Mouse (Mus musculus): ENCODE data around the gene Noxa1. TPM values are rescaled to one million over a fixed set of nuclear protein-coding genes. Genes with fewer than 3 reads are reported as not detected.

Gene Noxa1
- polyA plus RNA-seq, 1 experiment from 2014 or later: not detected

DNA sequence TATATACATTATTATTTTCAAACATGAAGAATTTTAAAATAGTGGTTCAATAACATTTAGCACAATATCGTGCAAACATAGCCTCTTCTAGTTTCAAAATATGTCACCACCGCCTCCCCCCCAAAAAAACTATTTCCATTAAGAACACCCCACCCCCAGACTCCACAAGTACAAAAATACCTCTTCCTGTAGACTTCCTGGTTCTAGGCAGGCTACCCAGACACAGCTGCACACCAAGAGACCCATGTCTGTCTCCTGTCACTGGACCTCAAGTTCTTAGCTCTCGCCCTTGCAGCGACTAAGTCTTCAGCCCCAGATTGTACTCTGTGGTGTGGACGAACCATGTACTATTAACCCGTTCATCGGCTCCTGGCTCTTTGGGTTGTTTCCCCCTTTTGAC is 26.0 kb upstream of the Noxa1 start:
- Histone ChIP-seq H3K36me3 (no peaks in the 10 kb centered on the region), H3K4me2 (no peak overlapping the region), H3K27ac (no peak overlapping the region), H3K4me1 (replicated peaks) (peaks cover 19% of the 10 kb centered on the region), H3K4me3 (no peak overlapping the region), H3K27me3 (0 out of 2 replicates have a peak, but pooled peaks cover 3% of the 10 kb centered on the region), H3K9ac (no peak overlapping the region), H3K9me3 (0 out of 2 replicates have a peak, but pooled peaks cover 4% of the 10 kb centered on the region)
- WGBS: 82% methylated on average over 7 of the region's 7 CpGs
- no peak for ATAC-seq (ENCODE audit: low FRiP score)

- Histone ChIP-seq H3K9me3 (0 out of 2 replicates have a peak, but pooled peaks cover 4% of the 10 kb centered on the region), H3K27ac (no peak overlapping the region), H3K36me3 (no peaks in the 10 kb centered on the region), H3K4me2 (no peak overlapping the region), H3K4me1 (replicated peaks) (peaks cover 10% of the 10 kb centered on the region; the same call in 1 of the 2 replicates), H3K4me3 (no peak overlapping the region), H3K27me3 (no peaks in the 10 kb centered on the region), H3K9ac (no peak overlapping the region)
- no peak for ATAC-seq (ENCODE audit: low FRiP score)
- 56% methylated on average over 2 of the region's 2 CpGs for WGBS
Measured at GRCm38 (mm10) chr2:25115442-25115841, 20.5 kb upstream of the Noxa1 start.

GRCm38 (mm10) chr2:25114308-25114707 is 19.4 kb upstream of the Noxa1 start:
- Histone ChIP-seq H3K36me3 (no peaks in the 10 kb centered on the region), H3K4me1 (replicated peaks) (peaks cover 15% of the 10 kb centered on the region), H3K9ac (no peak overlapping the region), H3K9me3 (0 out of 2 replicates have a peak, but pooled peaks cover 4% of the 10 kb centered on the region), H3K4me3 (no peak overlapping the region), H3K4me2 (no peak overlapping the region), H3K27ac (no peak overlapping the region), H3K27me3 (no peaks in the 10 kb centered on the region)
- no peak for ATAC-seq (ENCODE audit: low FRiP score)
- 90% methylated on average over 2 of the region's 2 CpGs for WGBS

GRCm38 (mm10) chr2:25111184-25111791 is 16.3 kb upstream of the Noxa1 start:
- Histone ChIP-seq H3K27me3 (no peaks in the 10 kb centered on the region), H3K4me2 (no peak overlapping the region), H3K4me1 (replicated peaks) (peaks cover 15% of the 10 kb centered on the region), H3K4me3 (no peak overlapping the region), H3K36me3 (no peaks in the 10 kb centered on the region), H3K9ac (no peak overlapping the region), H3K9me3 (no peaks in the 10 kb centered on the region), H3K27ac (no peak overlapping the region; the same call in 1 of the 2 replicates)
- no peak for ATAC-seq (ENCODE audit: low FRiP score)
- WGBS: 42% methylated on average over 9 of the region's 9 CpGs

- Histone ChIP-seq H3K4me2 (no peak overlapping the region), H3K4me1 (replicated peaks) (peaks cover 15% of the 10 kb centered on the region), H3K27ac (no peak overlapping the region), H3K27me3 (no peaks in the 10 kb centered on the region), H3K36me3 (no peaks in the 10 kb centered on the region), H3K9me3 (no peaks in the 10 kb centered on the region), H3K9ac (no peak overlapping the region), H3K4me3 (no peak overlapping the region)
- ATAC-seq (ENCODE audit: low FRiP score): no peak
Measured at GRCm38 (mm10) chr2:25110505-25111183, 15.7 kb upstream of the Noxa1 start.

GRCm38 (mm10) chr2:25109487-25109886 is 14.5 kb upstream of the Noxa1 start:
- no peaks in the 10 kb centered on the region for H3K36me3 ChIP-seq
- H3K4me1 ChIP-seq (replicated peaks): peaks cover 15% of the 10 kb centered on the region
- no peaks in the 10 kb centered on the region for H3K9me3 ChIP-seq
- 0 out of 2 replicates have a peak, but pooled peaks have one; percentile 36 for ATAC-seq (ENCODE audit: low FRiP score)
- H3K27ac ChIP-seq: no peak overlapping the region
- H3K9ac ChIP-seq: no peak overlapping the region
- no peak overlapping the region for H3K4me3 ChIP-seq
- no peak overlapping the region for H3K4me2 ChIP-seq
- no peaks in the 10 kb centered on the region for H3K27me3 ChIP-seq

DNA sequence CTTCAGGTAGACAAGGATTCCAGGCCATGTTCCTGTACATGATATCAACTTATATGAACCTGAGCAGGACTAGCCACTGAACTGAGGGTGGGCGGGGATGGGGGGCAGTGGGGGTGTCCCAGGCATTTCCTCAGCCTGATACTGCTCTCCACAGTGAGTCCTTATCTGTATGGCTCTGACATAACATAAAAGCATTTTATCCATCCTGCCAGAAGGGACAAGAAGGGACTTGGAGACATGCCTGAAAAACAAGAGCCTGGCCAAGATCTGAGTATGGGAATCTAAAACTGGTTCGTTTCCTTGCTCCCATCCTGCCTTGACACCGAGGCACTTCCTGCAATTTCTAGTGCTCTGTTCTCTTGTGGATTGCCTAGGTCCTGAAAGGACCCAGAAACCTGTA is 11.1 kb upstream of the Noxa1 start:
- ATAC-seq (ENCODE audit: low FRiP score): no peak
- 79% methylated on average over 3 of the region's 3 CpGs for WGBS
- Histone ChIP-seq H3K9ac (no peak overlapping the region), H3K4me3 (no peak overlapping the region), H3K27me3 (no peaks in the 10 kb centered on the region), H3K27ac (no peak overlapping the region), H3K9me3 (no peaks in the 10 kb centered on the region), H3K4me2 (no peak overlapping the region), H3K4me1 (replicated peaks) (peaks cover 8% of the 10 kb centered on the region), H3K36me3 (no peaks in the 10 kb centered on the region)

DNA sequence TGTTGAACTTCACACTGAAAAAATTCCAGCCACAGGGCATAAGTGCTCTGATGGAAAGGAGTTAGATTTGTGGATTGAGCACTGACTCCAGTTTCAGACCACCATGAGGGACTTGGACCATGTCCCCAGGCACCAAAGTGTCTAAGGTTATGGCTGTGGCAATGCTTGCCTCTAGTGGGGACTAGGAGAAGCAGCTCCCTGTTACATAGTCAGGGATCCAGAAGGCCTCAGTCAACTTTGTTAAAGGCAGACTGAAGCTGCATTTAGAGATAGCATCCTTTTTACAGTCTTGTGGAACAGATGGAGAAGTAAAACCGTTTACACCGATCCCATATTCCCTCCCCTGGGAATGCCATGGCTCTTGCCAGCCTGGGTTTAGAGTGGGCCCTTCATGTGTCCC is 9.2 kb upstream of the Noxa1 start:
- H3K27ac ChIP-seq: no peak overlapping the region
- no peak for ATAC-seq (ENCODE audit: low FRiP score)
- no peaks in the 10 kb centered on the region for H3K27me3 ChIP-seq

DNA sequence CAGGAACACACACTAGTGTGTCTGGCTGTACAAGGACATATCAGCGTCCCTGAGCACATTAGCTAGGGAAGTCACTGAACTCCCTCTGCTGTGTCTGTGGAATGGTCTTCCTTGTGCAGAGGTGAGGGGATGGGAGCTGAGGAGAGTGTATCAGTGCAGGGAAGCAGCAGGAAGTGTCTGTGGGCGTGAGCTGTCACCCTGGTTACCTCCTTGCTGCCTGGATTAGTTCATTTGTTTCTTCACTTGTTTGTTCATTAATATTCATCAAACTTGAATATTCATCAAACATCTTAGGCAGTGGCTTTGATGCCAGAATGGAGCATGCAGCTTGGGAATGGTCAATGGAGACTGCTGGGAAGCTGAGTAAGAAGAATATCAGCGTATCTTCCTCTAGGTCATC is 4.8 kb upstream of the Noxa1 start:
- H3K36me3 ChIP-seq: no peaks in the 10 kb centered on the region
- peaks cover 4% of the 10 kb centered on the region for H3K27me3 ChIP-seq
- no peak overlapping the region for H3K4me2 ChIP-seq
- peak overlapping the region; percentile 25; the same call in 1 of the 2 replicates for H3K27ac ChIP-seq
- no peak overlapping the region for H3K4me3 ChIP-seq
- no peak overlapping the region for H3K9ac ChIP-seq
- H3K9me3 ChIP-seq: no peaks in the 10 kb centered on the region
- no peak; the same call in 1 of the 2 replicates for ATAC-seq (ENCODE audit: low FRiP score)
- H3K4me1 ChIP-seq (replicated peaks): peaks cover 22% of the 10 kb centered on the region
- 39% methylated on average over 3 of the region's 3 CpGs for WGBS

More for the DNA sequence above, 9.2 kb upstream of the Noxa1 start:
- Histone ChIP-seq H3K4me2 (no peak overlapping the region), H3K4me1 (replicated peaks) (peaks cover 15% of the 10 kb centered on the region), H3K36me3 (no peaks in the 10 kb centered on the region), H3K9me3 (no peaks in the 10 kb centered on the region), H3K9ac (no peak overlapping the region), H3K4me3 (no peak overlapping the region)
- WGBS: 91% methylated on average over 2 of the region's 2 CpGs

GRCm38 (mm10) chr2:25098956-25099355 is 4.0 kb upstream of the Noxa1 start:
- Histone ChIP-seq H3K27me3 (peaks cover 10% of the 10 kb centered on the region), H3K9me3 (no peaks in the 10 kb centered on the region), H3K27ac (0 out of 2 replicates have a peak overlapping the region, but pooled peaks have one; percentile 25), H3K4me3 (no peak overlapping the region), H3K4me2 (no peak overlapping the region), H3K36me3 (no peaks in the 10 kb centered on the region), H3K4me1 (replicated peaks) (peaks cover 22% of the 10 kb centered on the region), H3K9ac (no peak overlapping the region)
- WGBS: 37% methylated on average over 5 of the region's 5 CpGs
- peak; percentile 68 for ATAC-seq (ENCODE audit: low FRiP score)

GRCm38 (mm10) chr2:25098005-25098615 is 3.2 kb upstream of the Noxa1 start:
- 0 out of 2 replicates have a peak overlapping the region, but pooled peaks have one; percentile 3 for H3K9ac ChIP-seq
- H3K9me3 ChIP-seq: no peaks in the 10 kb centered on the region
- 85% methylated on average over 3 of the region's 3 CpGs for WGBS

DNA sequence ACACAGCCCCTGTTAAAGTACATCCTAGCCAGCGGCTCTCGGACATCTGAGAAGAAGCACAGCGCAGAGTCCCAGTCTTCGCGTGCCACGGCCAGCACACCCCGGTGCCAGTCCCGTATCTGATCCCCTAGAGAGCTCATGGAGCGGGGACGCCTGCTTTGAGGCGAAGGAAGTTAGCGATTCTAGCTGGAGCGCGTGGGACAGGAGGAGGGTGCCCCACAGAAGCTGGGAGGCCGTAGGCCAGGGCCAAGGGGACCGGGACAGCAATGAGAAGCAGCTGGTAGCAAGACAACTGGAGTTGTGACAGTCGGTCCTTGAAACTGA is 202 bp downstream of the Noxa1 start:
- no peak overlapping the region for H3K9ac ChIP-seq
- no peaks in the 10 kb centered on the region for H3K9me3 ChIP-seq
- peaks cover 14% of the 10 kb centered on the region for H3K4me1 ChIP-seq (replicated peaks)
- WGBS: 51% methylated on average over 17 of the region's 17 CpGs
- no peaks in the 10 kb centered on the region for H3K36me3 ChIP-seq
- H3K4me2 ChIP-seq: 0 out of 2 replicates have a peak overlapping the region, but pooled peaks have one; percentile 3
- no peak overlapping the region for H3K4me3 ChIP-seq
- H3K27ac ChIP-seq: no peak overlapping the region
- H3K27me3 ChIP-seq: peaks cover 10% of the 10 kb centered on the region
- no peak for ATAC-seq (ENCODE audit: low FRiP score)

More at GRCm38 (mm10) chr2:25098005-25098615, 3.2 kb upstream of the Noxa1 start:
- Histone ChIP-seq H3K36me3 (no peaks in the 10 kb centered on the region), H3K4me1 (replicated peaks) (peaks cover 22% of the 10 kb centered on the region), H3K27ac (no peak overlapping the region), H3K4me2 (no peak overlapping the region), H3K27me3 (peaks cover 10% of the 10 kb centered on the region), H3K4me3 (no peak overlapping the region)
- ATAC-seq (ENCODE audit: low FRiP score): no peak

Measured in hindbrain, embryonic 13.5 days (tissue).